Mouse (Mus musculus) bone marrow macrophage, adult 2 months (primary cell): ENCODE measurements around the gene Mrpl47.
"Not testable (repeated sequence)": the region's sequence is repeated elsewhere in the genome, so short reads cannot be mapped to it uniquely, and the experiment has no call there.

ENCODE experiments used
- CTCF ChIP-seq: IDR thresholded peaks from 2 replicates; pipeline ENCODE4 v1.5.1; 2012; ENCODE audit warnings: low read depth, mild to moderate bottlenecking, low read length, moderate library complexity
- POLR2A ChIP-seq: IDR thresholded peaks from 2 replicates; pipeline ENCODE4 v1.6.1; 2012; ENCODE audit warnings: mild to moderate bottlenecking, low read depth, low read length, borderline replicate concordance

- TF ChIP-seq CTCF, POLR2A: not testable (repeated sequence)
Observed at GRCm38 (mm10) chr3:32705647-32706348, 31.6 kb downstream of the Mrpl47 start, which contains the start of gene Actl6a.
